Mouse (Mus musculus) MEL (cell line): ENCODE results near the gene Dtnb. TPM values are rescaled to one million over a fixed set of nuclear protein-coding genes. Genes with fewer than 3 reads are reported as not detected.

ENCODE experiments used
- DNase-seq: peaks from one replicate; pipeline ENCODE4 v3.0.0; 2011; ENCODE audit warnings: low read depth, low spot score
- H3K27ac ChIP-seq: 2 replicates; pipeline ENCODE4 v1.5.1; 2012; ENCODE audit warnings: low read depth, mild to moderate bottlenecking, control low read depth, low read length, moderate library complexity; ENCODE audit not compliant: control insufficient read depth
- H3K27me3 ChIP-seq, 2 experiments: fragments of 150-350 bp in 1 of 2; sonication (generic) in 1 of 2; 2 replicates each; pipeline ENCODE4 v1.6.1; 2012; ENCODE audit warnings: low read length in 2 of 2, mild to moderate bottlenecking in 2 of 2, improper control_type of control experiment in 1 of 2, moderate library complexity in 1 of 2; ENCODE audit not compliant: insufficient read depth in 2 of 2, control insufficient read depth in 1 of 2
- H3K36me3 ChIP-seq, 2 experiments: 2 replicates each; pipeline ENCODE4 v1.6.1; 2012 to 2014; ENCODE audit warnings: low read length in 2 of 2, improper control_type of control experiment in 1 of 2, inconsistent platforms in 1 of 2, mild to moderate bottlenecking in 1 of 2; ENCODE audit not compliant: insufficient read depth in 2 of 2, control insufficient read depth in 1 of 2
- H3K4me1 ChIP-seq, 2 experiments: fragments of 150-350 bp in 1 of 2; sonication (generic) in 1 of 2; 2 replicates each; pipeline ENCODE4 v1.6.1; 2012; ENCODE audit warnings: low read length in 2 of 2, improper control_type of control experiment in 1 of 2, mild to moderate bottlenecking in 1 of 2; ENCODE audit not compliant: insufficient read depth in 2 of 2, control insufficient read depth in 1 of 2
- H3K4me3 ChIP-seq, 2 experiments: fragments of 150-350 bp in 1 of 2; sonication (generic) in 1 of 2; 2 replicates each; pipeline ENCODE4 v1.5.1; 2012; ENCODE audit warnings: low read depth in 2 of 2, low read length in 2 of 2, mild to moderate bottlenecking in 2 of 2, moderate library complexity in 2 of 2, control low read depth in 1 of 2, improper control_type of control experiment in 1 of 2; ENCODE audit not compliant: control insufficient read depth in 1 of 2, insufficient read depth in 1 of 2
- H3K79me2 ChIP-seq: 2 replicates; pipeline ENCODE4 v1.6.1; 2012; ENCODE audit warnings: mild to moderate bottlenecking, low read length, moderate library complexity; ENCODE audit not compliant: control insufficient read depth, poor library complexity, insufficient read depth
- H3K9ac ChIP-seq: 2 replicates; pipeline ENCODE4 v1.6.1; 2012; ENCODE audit warnings: low read depth, mild to moderate bottlenecking, control low read depth, low read length, moderate library complexity; ENCODE audit not compliant: control insufficient read depth, poor library complexity, severe bottlenecking
- H3K9me3 ChIP-seq: fragments of 150-350 bp; sonication (generic); replicated peaks from 2 replicates; pipeline ENCODE4 v1.6.1; 2012; ENCODE audit warnings: mild to moderate bottlenecking, low read length, improper control_type of control experiment, moderate library complexity; ENCODE audit not compliant: insufficient read depth
- BHLHE40 ChIP-seq: IDR thresholded peaks from 2 replicates; pipeline ENCODE4 v1.6.1; 2012; ENCODE audit warnings: low read depth, mild to moderate bottlenecking, inconsistent platforms, low read length, improper control_type of control experiment, borderline replicate concordance
- CHD2 ChIP-seq: IDR thresholded peaks from 2 replicates; pipeline ENCODE4 v1.6.1; 2011; ENCODE audit warnings: low read length, improper control_type of control experiment
- CTCF ChIP-seq, 3 experiments: IDR thresholded peaks in 2 of 3; conservative IDR thresholded peaks in 1 of 3; 2 replicates each; pipeline ENCODE4 v1.5.1; 2011 to 2012; ENCODE audit warnings: low read length in 3 of 3, low read depth in 2 of 3, mild to moderate bottlenecking in 2 of 3, improper control_type of control experiment in 1 of 3, inconsistent platforms in 1 of 3, mixed read lengths in 1 of 3, moderate library complexity in 1 of 3; ENCODE audit not compliant: control insufficient read depth in 1 of 3, insufficient read depth in 1 of 3, poor library complexity in 1 of 3, severe bottlenecking in 1 of 3
- E2F4 ChIP-seq: IDR thresholded peaks from 2 replicates; pipeline ENCODE4 v1.6.1; 2011; ENCODE audit warnings: low read depth, low read length, improper control_type of control experiment, borderline replicate concordance
- ELF1 ChIP-seq: IDR thresholded peaks from 2 replicates; pipeline ENCODE4 v1.6.1; 2014; ENCODE audit warnings: low read depth, mild to moderate bottlenecking, inconsistent platforms, low read length, improper control_type of control experiment, moderate library complexity
- ETS1 ChIP-seq: IDR thresholded peaks from 2 replicates; pipeline ENCODE4 v1.6.1; 2012; ENCODE audit warnings: low read depth, mild to moderate bottlenecking, inconsistent platforms, low read length, improper control_type of control experiment, moderate library complexity
- GABPA ChIP-seq: IDR thresholded peaks from 2 replicates; pipeline ENCODE4 v1.6.1; 2012; ENCODE audit warnings: low read depth, mild to moderate bottlenecking, inconsistent platforms, low read length, improper control_type of control experiment, moderate library complexity
- HCFC1 ChIP-seq: IDR thresholded peaks from 2 replicates; pipeline ENCODE4 v1.6.1; 2012; ENCODE audit warnings: low read depth, mild to moderate bottlenecking, inconsistent platforms, low read length, improper control_type of control experiment, moderate library complexity
- KAT2A ChIP-seq: conservative IDR thresholded peaks from 2 replicates; pipeline ENCODE4 v1.6.1; 2012; ENCODE audit warnings: low read depth, low read length, improper control_type of control experiment, inconsistent platforms
- MAX ChIP-seq: IDR thresholded peaks from 2 replicates; pipeline ENCODE4 v1.6.1; 2011; ENCODE audit warnings: low read length, improper control_type of control experiment
- MEF2A ChIP-seq: IDR thresholded peaks from 2 replicates; pipeline ENCODE4 v1.6.1; 2014; ENCODE audit warnings: low read depth, mild to moderate bottlenecking, inconsistent platforms, low read length, improper control_type of control experiment; ENCODE audit not compliant: poor library complexity, insufficient replicate concordance, severe bottlenecking; ENCODE audit errors: extremely low read depth
- MXI1 ChIP-seq: IDR thresholded peaks from 2 replicates; pipeline ENCODE4 v1.6.1; 2011; ENCODE audit warnings: mild to moderate bottlenecking, low read depth, low read length, improper control_type of control experiment
- NRF1 ChIP-seq: IDR thresholded peaks from 2 replicates; pipeline ENCODE4 v1.6.1; 2014; ENCODE audit warnings: low read depth, mild to moderate bottlenecking, inconsistent platforms, low read length, improper control_type of control experiment, moderate library complexity; ENCODE audit not compliant: poor library complexity, insufficient read depth, severe bottlenecking
- POLR2A ChIP-seq, 2 experiments: IDR thresholded peaks; 2 replicates each; pipeline ENCODE4 v1.6.1; 2011 to 2012; ENCODE audit warnings: low read length in 2 of 2, mild to moderate bottlenecking in 2 of 2, control low read depth in 1 of 2, improper control_type of control experiment in 1 of 2, low read depth in 1 of 2, moderate library complexity in 1 of 2; ENCODE audit not compliant: control insufficient read depth in 1 of 2, insufficient read depth in 1 of 2, poor library complexity in 1 of 2
- RAD21 ChIP-seq: IDR thresholded peaks from 2 replicates; pipeline ENCODE4 v1.6.1; 2011; ENCODE audit warnings: mild to moderate bottlenecking, low read depth, low read length, improper control_type of control experiment
- RCOR1 ChIP-seq: IDR thresholded peaks from 2 replicates; pipeline ENCODE4 v1.6.1; 2012; ENCODE audit warnings: low read depth, mild to moderate bottlenecking, inconsistent platforms, low read length, improper control_type of control experiment
- TBP ChIP-seq: IDR thresholded peaks from 2 replicates; pipeline ENCODE4 v1.8.0; 2011; ENCODE audit warnings: low read depth, low read length, improper control_type of control experiment
- TCF12 ChIP-seq: IDR thresholded peaks from 2 replicates; pipeline ENCODE4 v1.6.1; 2014; ENCODE audit warnings: low read depth, mild to moderate bottlenecking, inconsistent platforms, low read length, improper control_type of control experiment, moderate library complexity
- USF2 ChIP-seq, 2 experiments: IDR thresholded peaks; 2 replicates each; pipeline ENCODE4 v1.6.1; 2011 to 2012; ENCODE audit warnings: improper control_type of control experiment in 2 of 2, low read length in 2 of 2, borderline replicate concordance in 1 of 2, inconsistent platforms in 1 of 2, low read depth in 1 of 2, mild to moderate bottlenecking in 1 of 2; ENCODE audit not compliant: insufficient read depth in 1 of 2
- ZKSCAN1 ChIP-seq: IDR thresholded peaks from 2 replicates; pipeline ENCODE4 v1.6.1; 2012; ENCODE audit warnings: low read depth, mild to moderate bottlenecking, inconsistent platforms, low read length, improper control_type of control experiment, moderate library complexity
- ZMIZ1 ChIP-seq: IDR thresholded peaks from 2 replicates; pipeline ENCODE4 v1.6.1; 2012; ENCODE audit warnings: low read depth, mild to moderate bottlenecking, inconsistent platforms, low read length, improper control_type of control experiment, moderate library complexity
- ZNF384 ChIP-seq: IDR thresholded peaks from 2 replicates; pipeline ENCODE4 v1.6.1; 2012; ENCODE audit warnings: low read depth, mild to moderate bottlenecking, inconsistent platforms, low read length, improper control_type of control experiment
- polyA plus RNA-seq, 2 experiments: library from polyadenylated mRNA; stranded (reverse) in 1 of 2; unstranded in 1 of 2; fragments of >175 nt in 1 of 2; fragments of >200 nt in 1 of 2; gene quantifications; 2 replicates each; pipeline versions ENCODE4 v1.2.1 to v1.2.4; 2012; ENCODE audit warnings: low replicate concordance in 2 of 2, low read depth in 1 of 2; ENCODE audit not compliant: insufficient read length in 2 of 2, insufficient read depth in 1 of 2, missing spikeins in 1 of 2
- total RNA-seq: library from RNA; depleted of rRNA; stranded (reverse); fragments of 300-350 nt; gene quantifications from 2 replicates; pipeline ENCODE4 v1.2.3, GENCODE M21; 2012

Gene Dtnb
- total and polyA plus RNA-seq, 3 experiments, result 18.6 to 24.9 TPM; not detected in 1

DNA sequence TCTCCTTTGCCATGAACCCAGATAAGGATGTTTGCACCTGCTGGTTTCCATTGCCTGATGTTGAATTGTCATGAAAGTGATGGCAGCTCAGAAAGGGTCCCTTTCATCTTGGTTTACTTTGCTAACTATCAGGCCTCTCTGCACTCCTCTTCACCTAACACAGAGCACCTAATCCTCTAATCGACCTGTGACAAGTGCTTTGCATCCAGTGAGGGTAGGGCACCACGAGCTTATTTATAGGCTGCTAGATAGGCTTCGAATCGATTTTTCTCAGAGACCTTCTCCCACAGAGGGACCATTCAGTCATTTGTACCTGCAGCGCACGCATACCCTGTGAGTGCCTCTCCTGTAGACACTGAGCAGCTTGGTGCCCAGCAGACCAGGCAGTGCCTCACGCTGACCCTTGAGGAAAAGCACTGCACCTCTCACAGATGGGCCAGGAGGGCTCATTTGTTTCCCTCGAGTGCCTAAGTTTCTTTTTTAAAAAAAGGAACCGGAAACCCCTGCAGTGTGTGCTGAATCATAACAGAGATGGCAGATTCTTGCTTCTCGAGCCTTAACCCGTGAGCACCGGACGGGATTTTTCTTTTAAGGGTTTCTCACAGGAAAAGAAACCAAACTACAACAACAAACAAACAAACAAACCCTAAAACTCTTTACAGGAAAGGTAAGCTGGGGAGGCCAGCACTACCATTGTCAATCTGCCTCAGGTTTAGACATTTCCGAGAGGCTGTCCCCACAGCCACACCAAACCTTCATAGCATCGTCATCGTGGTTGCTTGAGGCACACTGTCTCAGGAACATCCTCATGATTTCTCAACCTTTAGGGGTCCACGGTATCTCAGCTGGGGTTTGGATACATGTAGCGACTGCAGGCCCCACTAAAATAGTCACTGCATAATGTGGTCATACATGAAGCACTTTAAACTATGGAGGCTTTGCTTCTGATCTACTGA lies 167.8 kb downstream of the Dtnb start:
- no peak for DNase-seq
- TF ChIP-seq ZNF384, result no peak
- no peak for TF ChIP-seq MEF2A
- no peak for TF ChIP-seq BHLHE40
- no peak for TF ChIP-seq MAX
- no peak for TF ChIP-seq ZMIZ1
- TF ChIP-seq TCF12, result no peak
- no peak for TF ChIP-seq ETS1
- no peak for TF ChIP-seq USF2 (IDR thresholded peaks at IDR 0.05; ENCODE audit: borderline replicate concordance in 1 of 2, insufficient read depth in 1 of 2, low read depth in 1 of 2, low read length in 2 of 2)
- TF ChIP-seq GABPA, result no peak
- TF ChIP-seq CTCF (IDR thresholded peaks at IDR 0.05 in 2 of 3, conservative IDR thresholded peaks at IDR 0.05 in 1 of 3; ENCODE audit: control insufficient read depth in 1 of 3, insufficient read depth in 1 of 3, low read depth in 2 of 3, low read length in 3 of 3, poor library complexity in 1 of 3, severe bottlenecking in 1 of 3), result no peak
- TF ChIP-seq NRF1, result no peak
- no peak for TF ChIP-seq ZKSCAN1
- no peak for TF ChIP-seq CHD2
- TF ChIP-seq HCFC1, result no peak
- peak overlapping the region; percentile 41 for H3K9ac ChIP-seq
- peaks cover 0 to 11% of the 10 kb centered on the region in 2 experiments; a peak in 2 of 4 replicates for H3K4me1 ChIP-seq
- H3K36me3 ChIP-seq, result peaks cover 0 to 17% of the 10 kb centered on the region in 2 experiments; a peak in 2 of 4 replicates
- H3K27ac ChIP-seq, result peak overlapping the region; percentile 19; the same call in 1 of the 2 replicates
- H3K27me3 ChIP-seq, result no peaks in the 10 kb centered on the region
- H3K4me3 ChIP-seq, result no peak overlapping the region; a peak in 1 of 4 replicates
- no peaks in the 10 kb centered on the region for H3K79me2 ChIP-seq
- no peaks in the 10 kb centered on the region for H3K9me3 ChIP-seq

GRCm38 (mm10) chr12:3740705-3741081 lies 168.5 kb downstream of the Dtnb start:
- no peaks in the 10 kb centered on the region for H3K27me3 ChIP-seq
- H3K36me3 ChIP-seq, result peaks cover 0 to 17% of the 10 kb centered on the region in 2 experiments; a peak in 2 of 4 replicates
- TF ChIP-seq ZKSCAN1 (no peak), MXI1 (no peak), RCOR1 (no peak), ELF1 (no peak), KAT2A (no peak), TBP (no peak), POLR2A (IDR thresholded peaks at IDR 0.05; ENCODE audit: control insufficient read depth in 1 of 2, insufficient read depth in 1 of 2, low read depth in 1 of 2, low read length in 2 of 2, poor library complexity in 1 of 2) (no peak), E2F4 (no peak), RAD21 (no peak)
- no peak overlapping the region for H3K9ac ChIP-seq
- no peak overlapping the region for H3K4me3 ChIP-seq
- H3K27ac ChIP-seq, result no peak overlapping the region
- DNase-seq, result no peak
- H3K79me2 ChIP-seq, result no peaks in the 10 kb centered on the region
- H3K9me3 ChIP-seq, result no peaks in the 10 kb centered on the region
- H3K4me1 ChIP-seq, result peaks cover 0 to 11% of the 10 kb centered on the region in 2 experiments; a peak in 2 of 4 replicates
